Mouse (Mus musculus) embryonic facial prominence, embryonic 14.5 days (tissue): ENCODE results near the gene Nthl1. TPM values are rescaled to one million over a fixed set of nuclear protein-coding genes. Genes with fewer than 3 reads are reported as not detected.

Experiments used
- ATAC-seq: fragments of 200-750 bp; cut with Nextera tagmentation; 2 replicates; pipeline ENCODE4 v1.8.0; 2017; ENCODE audit warnings: low read depth, moderate number of reproducible peaks, moderate TSS enrichment
- DNase-seq: peaks from one replicate; pipeline ENCODE4 v3.0.0-alpha.2; 2015; ENCODE audit warnings: low spot score
- H3K27ac ChIP-seq: fragments of 300-500 bp; sonication (generic); replicated peaks from 2 replicates; pipeline ENCODE4 v1.5.1; 2014; ENCODE audit warnings: low read depth, mild to moderate bottlenecking, low read length, moderate library complexity
- H3K27me3 ChIP-seq: fragments of 300-500 bp; sonication (generic); replicated peaks from 2 replicates; pipeline ENCODE4 v1.6.1; 2014; ENCODE audit warnings: low read length; ENCODE audit not compliant: control insufficient read depth, insufficient read depth
- H3K36me3 ChIP-seq: fragments of 300-500 bp; sonication (generic); 2 replicates; pipeline ENCODE4 v1.6.1; 2014; ENCODE audit warnings: low read length, mixed read lengths; ENCODE audit not compliant: control insufficient read depth, insufficient read depth
- H3K4me1 ChIP-seq: fragments of 300-500 bp; sonication (generic); 2 replicates; pipeline ENCODE4 v1.6.1; 2014; ENCODE audit warnings: antibody characterized with exemption, low read length; ENCODE audit not compliant: control insufficient read depth, insufficient read depth
- H3K4me2 ChIP-seq: fragments of 300-500 bp; sonication (generic); 2 replicates; pipeline ENCODE4 v1.6.1; 2014; ENCODE audit warnings: low read depth, mild to moderate bottlenecking, low read length, moderate library complexity, mixed read lengths
- H3K4me3 ChIP-seq: fragments of 300-500 bp; sonication (generic); 2 replicates; pipeline ENCODE4 v1.5.1; 2014; ENCODE audit warnings: low read depth, mild to moderate bottlenecking, low read length
- H3K9ac ChIP-seq: fragments of 300-500 bp; sonication (generic); 2 replicates; pipeline ENCODE4 v1.6.1; 2014; ENCODE audit warnings: low read depth, mild to moderate bottlenecking, low read length, moderate library complexity, mixed read lengths
- H3K9me3 ChIP-seq: fragments of 300-500 bp; sonication (generic); 2 replicates; pipeline ENCODE4 v1.6.1; 2016; ENCODE audit warnings: low read length; ENCODE audit not compliant: control insufficient read depth
- WGBS: fragments of 180-500 bp; shearing (Covaris S2); extraction: QIAGEN DNeasy Blood & Tissue Kit; methylation state at CpG from one replicate; pipeline ENCODE4 v1.1.7; 2014; 5-methylcytosine and 5-hydroxymethylcytosine counted together
- polyA plus RNA-seq: library from polyadenylated mRNA; unstranded; fragments of >200 nt; fragmentation: Nextera tagmentation; extraction: Ambion mirVana; gene quantifications from 2 replicates; pipeline ENCODE4 v1.2.1, GENCODE M21; 2014

Gene Nthl1
- polyA plus RNA-seq, 1 experiment from 2014 or later: 16.8 TPM

GRCm38 (mm10) chr17:24635694-24636093, 3.2 kb downstream of the Nthl1 start:
- no peaks in the 10 kb centered on the region for H3K9me3 ChIP-seq
- 94% methylated on average over 5 of the region's 5 CpGs for WGBS
- peaks cover 31% of the 10 kb centered on the region for H3K4me1 ChIP-seq
- no peak for ATAC-seq
- no peak for DNase-seq
- no peak overlapping the region for H3K4me3 ChIP-seq
- peaks cover 17% of the 10 kb centered on the region for H3K36me3 ChIP-seq
- no peak overlapping the region for H3K27ac ChIP-seq
- no peak overlapping the region for H3K4me2 ChIP-seq
- no peak overlapping the region for H3K9ac ChIP-seq
- H3K27me3 ChIP-seq: no peaks in the 10 kb centered on the region

- no peak for ATAC-seq
- H3K36me3 ChIP-seq: peaks cover 20% of the 10 kb centered on the region
- WGBS: 75% methylated on average over 5 of the region's 5 CpGs
- no peak overlapping the region for H3K27ac ChIP-seq
- H3K4me2 ChIP-seq: no peak overlapping the region
- no peak for DNase-seq
- H3K27me3 ChIP-seq: no peaks in the 10 kb centered on the region
- H3K4me3 ChIP-seq: no peak overlapping the region
- peaks cover 27% of the 10 kb centered on the region for H3K4me1 ChIP-seq
- no peak overlapping the region for H3K9ac ChIP-seq
- H3K9me3 ChIP-seq: no peaks in the 10 kb centered on the region
Observed at GRCm38 (mm10) chr17:24636781-24637481, 4.5 kb downstream of the Nthl1 start.

- WGBS: 88% methylated on average over 4 of the region's 4 CpGs
Observed at GRCm38 (mm10) chr17:24638214-24638613, 5.7 kb downstream of the Nthl1 start.

GRCm38 (mm10) chr17:24638840-24639239, 6.4 kb downstream of the Nthl1 start:
- Histone ChIP-seq H3K4me1 (peaks cover 19% of the 10 kb centered on the region), H3K27ac (peak overlapping the region; percentile 93), H3K9me3 (no peaks in the 10 kb centered on the region), H3K36me3 (peaks cover 22% of the 10 kb centered on the region), H3K4me3 (no peak overlapping the region), H3K9ac (peak overlapping the region; percentile 35; the same call in 1 of the 2 replicates), H3K27me3 (no peaks in the 10 kb centered on the region), H3K4me2 (no peak overlapping the region; the same call in 1 of the 2 replicates)
- DNase-seq (peak; percentile 69), ATAC-seq (peak; percentile 46)
- 40% methylated on average over 9 of the region's 9 CpGs for WGBS

More at GRCm38 (mm10) chr17:24638214-24638613, 5.7 kb downstream of the Nthl1 start:
- peaks cover 22% of the 10 kb centered on the region for H3K36me3 ChIP-seq
- no peaks in the 10 kb centered on the region for H3K9me3 ChIP-seq
- DNase-seq (no peak), ATAC-seq (no peak)
- peak overlapping the region; percentile 93 for H3K27ac ChIP-seq
- no peak overlapping the region for H3K4me2 ChIP-seq
- no peaks in the 10 kb centered on the region for H3K27me3 ChIP-seq
- peak overlapping the region; percentile 35; the same call in 1 of the 2 replicates for H3K9ac ChIP-seq
- peaks cover 23% of the 10 kb centered on the region for H3K4me1 ChIP-seq
- no peak overlapping the region for H3K4me3 ChIP-seq

GRCm38 (mm10) chr17:24639571-24639988, 7.1 kb downstream of the Nthl1 start:
- no peak overlapping the region for H3K4me3 ChIP-seq
- peaks cover 22% of the 10 kb centered on the region for H3K36me3 ChIP-seq
- H3K27me3 ChIP-seq: no peaks in the 10 kb centered on the region
- peak overlapping the region; percentile 19 for H3K4me2 ChIP-seq
- DNase-seq (peak; percentile 88), ATAC-seq (peak; percentile 47)
- H3K27ac ChIP-seq: peak overlapping the region; percentile 93
- H3K9ac ChIP-seq: peak overlapping the region; percentile 35; the same call in 1 of the 2 replicates
- WGBS: 12% methylated on average over 5 of the region's 5 CpGs
- H3K4me1 ChIP-seq: peaks cover 23% of the 10 kb centered on the region
- H3K9me3 ChIP-seq: no peaks in the 10 kb centered on the region

GRCm38 (mm10) chr17:24640119-24640518, 7.6 kb downstream of the Nthl1 start:
- ATAC-seq: no peak
- DNase-seq: no peak
- Histone ChIP-seq H3K4me2 (peak overlapping the region; percentile 19; the same call in 1 of the 2 replicates), H3K36me3 (peaks cover 22% of the 10 kb centered on the region), H3K27ac (peak overlapping the region; percentile 93), H3K9ac (peak overlapping the region; percentile 35; the same call in 1 of the 2 replicates), H3K27me3 (no peaks in the 10 kb centered on the region), H3K4me3 (no peak overlapping the region), H3K9me3 (no peaks in the 10 kb centered on the region), H3K4me1 (peaks cover 29% of the 10 kb centered on the region)
- 89% methylated on average over 7 of the region's 7 CpGs for WGBS

- H3K9me3 ChIP-seq: no peaks in the 10 kb centered on the region
- DNase-seq: no peak
- peaks cover 33% of the 10 kb centered on the region for H3K4me1 ChIP-seq
- H3K27ac ChIP-seq: peak overlapping the region; percentile 93
- no peak overlapping the region for H3K9ac ChIP-seq
- WGBS: 95% methylated on average over 15 of the region's 15 CpGs
- H3K4me2 ChIP-seq: no peak overlapping the region
- H3K4me3 ChIP-seq: no peak overlapping the region
- H3K27me3 ChIP-seq: no peaks in the 10 kb centered on the region
- ATAC-seq: no peak
- H3K36me3 ChIP-seq: peaks cover 22% of the 10 kb centered on the region
Observed at GRCm38 (mm10) chr17:24640581-24640980, 8.1 kb downstream of the Nthl1 start.

GRCm38 (mm10) chr17:24641944-24642343, 9.5 kb downstream of the Nthl1 start:
- Histone ChIP-seq H3K4me2 (no peak overlapping the region), H3K27me3 (no peaks in the 10 kb centered on the region), H3K9ac (no peak overlapping the region), H3K27ac (no peak overlapping the region), H3K4me3 (no peak overlapping the region), H3K9me3 (no peaks in the 10 kb centered on the region), H3K4me1 (peaks cover 33% of the 10 kb centered on the region), H3K36me3 (peaks cover 24% of the 10 kb centered on the region)
- ATAC-seq (no peak), DNase-seq (no peak)
- WGBS: 93% methylated on average over 14 of the region's 14 CpGs
